Mouse (Mus musculus): Measurements from ENCODE around the gene Kndc1. TPM values are rescaled to one million over a fixed set of nuclear protein-coding genes. Genes with fewer than 3 reads are reported as not detected.

Kndc1 gene
- polyA plus RNA-seq, 1 experiment from 2014 or later: 0.55 TPM

DNA sequence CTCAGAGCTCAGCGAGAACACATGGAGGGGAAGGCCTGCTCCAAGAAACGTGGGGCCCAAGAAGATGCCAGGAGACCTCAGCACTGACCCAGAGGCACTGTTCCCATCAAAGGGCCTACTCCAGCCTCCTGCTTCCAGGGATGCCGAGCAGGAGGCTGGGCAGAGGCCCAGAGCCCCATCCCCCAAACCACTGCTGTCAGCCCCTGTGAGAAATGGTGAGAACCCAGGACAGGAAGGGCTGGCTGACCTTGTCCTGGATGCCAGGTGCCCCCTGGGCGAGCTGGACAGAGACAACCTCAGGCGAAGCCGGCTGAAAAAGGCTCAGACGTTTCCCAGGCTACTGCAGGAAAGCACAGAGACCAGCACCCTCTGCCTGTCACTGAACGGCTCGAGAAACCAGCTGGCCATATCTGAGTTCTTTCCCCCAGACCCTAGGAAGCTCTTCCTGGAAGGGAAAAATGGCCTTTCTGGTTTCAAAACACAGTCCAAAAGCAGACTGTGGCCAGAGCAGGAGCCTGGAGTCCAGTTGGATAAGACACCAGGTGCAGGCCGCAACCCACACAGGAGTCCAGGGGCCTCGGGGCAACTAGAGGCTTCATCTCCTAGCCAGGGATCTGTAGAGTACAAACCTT lies 15.8 kb downstream of the Kndc1 start:
- Histone ChIP-seq H3K9ac (ENCODE audit: low read length) (no peak overlapping the region), H3K4me3 (ENCODE audit: low read depth, low read length) (no peak overlapping the region)

DNA sequence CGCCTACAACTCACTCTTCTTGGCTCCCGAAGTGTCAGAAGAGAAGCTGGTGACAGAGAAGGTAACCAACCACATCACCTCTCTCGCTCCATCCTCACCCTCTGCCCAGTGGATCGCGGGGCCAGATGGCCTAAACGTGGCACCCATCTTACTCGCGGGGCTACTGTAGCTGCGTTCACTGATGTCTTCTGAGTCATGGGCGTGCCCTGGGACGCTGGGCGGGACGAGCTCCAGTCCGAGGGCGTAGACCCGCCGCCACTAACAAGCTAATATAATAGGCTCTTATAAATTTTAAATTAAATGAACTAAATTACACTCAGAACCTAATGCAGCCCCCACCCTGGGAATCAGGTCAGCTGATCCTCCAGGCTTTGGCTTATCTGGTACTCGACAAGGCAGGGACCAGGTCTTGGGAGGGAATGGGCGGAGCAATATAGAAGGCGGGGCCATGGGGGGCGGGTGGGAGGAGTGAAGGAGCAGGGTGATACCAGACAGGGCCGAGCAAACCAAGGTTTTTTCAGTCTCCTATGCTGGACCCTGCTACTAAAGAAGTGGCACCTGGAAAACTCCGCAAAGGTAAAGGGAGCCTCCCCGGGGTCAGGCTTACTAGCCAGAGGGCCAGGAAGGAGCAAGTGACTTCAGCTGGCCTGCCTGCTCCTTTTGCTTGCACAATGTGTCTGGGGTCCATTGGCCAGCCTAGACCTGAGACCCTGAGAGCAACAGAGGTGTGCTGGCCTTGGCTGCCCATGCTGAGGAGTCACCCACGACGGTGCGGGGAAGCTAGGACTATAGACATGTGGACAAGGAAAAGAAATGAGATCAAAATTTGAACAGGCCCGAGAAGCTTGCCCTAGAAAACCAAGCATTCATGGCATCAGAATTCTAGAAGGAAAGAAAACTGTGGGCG lies 19.9 kb downstream of the Kndc1 start:
- H3K27ac ChIP-seq (ENCODE audit: low read depth, low read length): no peak overlapping the region
- 0 out of 2 replicates have a peak, but pooled peaks cover 2% of the 10 kb centered on the region for H3K4me1 ChIP-seq (ENCODE audit: control insufficient read depth, insufficient read depth, low read length)
- ATAC-seq (ENCODE audit: low FRiP score): peak; percentile 75
- peaks cover 21% of the 10 kb centered on the region for H3K27me3 ChIP-seq (ENCODE audit: control insufficient read depth, insufficient read depth, low read length)
- peak overlapping the region; percentile 28; the same call in 1 of the 2 replicates for H3K4me3 ChIP-seq (ENCODE audit: low read depth, low read length)
- WGBS: 10% methylated on average over 29 of the region's 29 CpGs
- peak; percentile 91 for DNase-seq (ENCODE audit: low spot score, missing footprints)
- H3K9me3 ChIP-seq (ENCODE audit: control insufficient read depth, low read length): no peaks in the 10 kb centered on the region
- H3K9ac ChIP-seq (ENCODE audit: low read length): no peak overlapping the region
- H3K4me2 ChIP-seq: peak overlapping the region; percentile 46
- H3K36me3 ChIP-seq (ENCODE audit: control insufficient read depth, insufficient read depth, low read length): no peaks in the 10 kb centered on the region

More for the DNA sequence above, 15.8 kb downstream of the Kndc1 start:
- ATAC-seq (ENCODE audit: low FRiP score) (no peak), DNase-seq (ENCODE audit: low spot score, missing footprints) (peak; percentile 69)
- Histone ChIP-seq H3K27me3 (ENCODE audit: control insufficient read depth, insufficient read depth, low read length) (peaks cover 16% of the 10 kb centered on the region), H3K4me1 (ENCODE audit: control insufficient read depth, insufficient read depth, low read length) (peaks cover 2% of the 10 kb centered on the region), H3K4me2 (no peak overlapping the region), H3K27ac (ENCODE audit: low read depth, low read length) (no peak overlapping the region), H3K9me3 (ENCODE audit: control insufficient read depth, low read length) (no peaks in the 10 kb centered on the region), H3K36me3 (ENCODE audit: control insufficient read depth, insufficient read depth, low read length) (no peaks in the 10 kb centered on the region)
- WGBS: 57% methylated on average over 11 of the region's 11 CpGs

DNA sequence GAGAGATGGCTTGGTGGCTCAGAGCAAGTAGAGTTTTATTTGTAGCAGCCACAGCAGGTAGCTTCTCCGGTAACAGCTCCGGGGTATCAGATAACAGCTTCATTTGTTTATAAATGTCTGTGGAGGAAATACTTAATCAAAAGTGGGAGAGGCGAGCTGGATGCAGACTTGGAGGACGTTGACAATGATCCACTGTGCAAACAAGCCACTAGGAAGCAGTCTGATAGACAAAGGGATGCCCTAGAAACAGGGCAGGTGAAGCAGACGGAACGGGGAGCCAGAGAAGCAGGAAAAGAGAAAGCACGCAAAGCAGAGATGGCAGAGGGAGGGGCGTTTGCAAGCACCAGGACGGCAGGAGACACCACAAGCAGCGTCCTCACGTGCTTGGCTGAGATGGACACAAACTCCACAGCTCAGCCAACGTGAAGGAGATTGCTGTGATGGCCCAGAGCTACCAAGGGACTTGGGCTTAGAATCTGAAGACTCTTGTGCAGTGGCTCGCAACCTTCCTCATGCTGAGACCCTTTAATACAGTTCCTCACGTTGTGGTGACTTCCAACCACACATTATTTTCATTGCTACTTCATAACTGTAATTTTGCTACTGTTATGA lies 21.3 kb downstream of the Kndc1 start:
- 7% methylated on average over 14 of the region's 14 CpGs for WGBS
- no peak for ATAC-seq (ENCODE audit: low FRiP score)
- no peak overlapping the region for H3K4me3 ChIP-seq (ENCODE audit: low read depth, low read length)

DNA sequence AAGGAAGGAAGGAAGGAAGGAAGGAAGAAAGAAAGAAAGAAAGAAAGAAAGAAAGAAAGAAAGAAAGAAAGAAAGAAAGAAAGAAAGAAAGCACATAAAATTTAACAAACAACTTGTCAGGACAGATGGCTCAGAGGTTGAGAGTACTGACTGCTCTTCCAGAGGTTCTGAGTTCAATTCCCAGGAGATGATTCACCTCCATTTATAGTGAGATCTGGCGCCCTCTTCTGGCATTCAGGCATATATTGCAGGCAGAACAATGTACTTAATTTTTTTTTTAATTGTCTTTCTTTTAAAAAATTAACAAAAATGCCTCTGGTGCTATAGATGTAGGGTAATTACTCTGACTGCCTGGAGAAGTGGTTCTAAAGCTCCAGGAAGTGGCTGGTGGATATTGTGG lies 21.8 kb downstream of the Kndc1 start:
- H3K4me2 ChIP-seq: no peak overlapping the region
- no peaks in the 10 kb centered on the region for H3K36me3 ChIP-seq (ENCODE audit: control insufficient read depth, insufficient read depth, low read length)
- no peak overlapping the region for H3K4me3 ChIP-seq (ENCODE audit: low read depth, low read length)
- no peaks in the 10 kb centered on the region for H3K9me3 ChIP-seq (ENCODE audit: control insufficient read depth, low read length)
- no peak for DNase-seq (ENCODE audit: low spot score, missing footprints)
- 0% methylated on average over 1 of the region's 1 CpGs for WGBS
- H3K4me1 ChIP-seq (ENCODE audit: control insufficient read depth, insufficient read depth, low read length): 0 out of 2 replicates have a peak, but pooled peaks cover 2% of the 10 kb centered on the region
- no peak overlapping the region for H3K27ac ChIP-seq (ENCODE audit: low read depth, low read length)
- H3K27me3 ChIP-seq (ENCODE audit: control insufficient read depth, insufficient read depth, low read length): peaks cover 21% of the 10 kb centered on the region
- ATAC-seq (ENCODE audit: low FRiP score): no peak
- H3K9ac ChIP-seq (ENCODE audit: low read length): no peak overlapping the region

More for the DNA sequence above, 21.3 kb downstream of the Kndc1 start:
- H3K9ac ChIP-seq (ENCODE audit: low read length): no peak overlapping the region
- peaks cover 21% of the 10 kb centered on the region for H3K27me3 ChIP-seq (ENCODE audit: control insufficient read depth, insufficient read depth, low read length)
- no peak for DNase-seq (ENCODE audit: low spot score, missing footprints)
- H3K27ac ChIP-seq (ENCODE audit: low read depth, low read length): no peak overlapping the region
- H3K4me2 ChIP-seq: no peak overlapping the region
- H3K4me1 ChIP-seq (ENCODE audit: control insufficient read depth, insufficient read depth, low read length): 0 out of 2 replicates have a peak, but pooled peaks cover 2% of the 10 kb centered on the region
- no peaks in the 10 kb centered on the region for H3K9me3 ChIP-seq (ENCODE audit: control insufficient read depth, low read length)
- no peaks in the 10 kb centered on the region for H3K36me3 ChIP-seq (ENCODE audit: control insufficient read depth, insufficient read depth, low read length)

DNA sequence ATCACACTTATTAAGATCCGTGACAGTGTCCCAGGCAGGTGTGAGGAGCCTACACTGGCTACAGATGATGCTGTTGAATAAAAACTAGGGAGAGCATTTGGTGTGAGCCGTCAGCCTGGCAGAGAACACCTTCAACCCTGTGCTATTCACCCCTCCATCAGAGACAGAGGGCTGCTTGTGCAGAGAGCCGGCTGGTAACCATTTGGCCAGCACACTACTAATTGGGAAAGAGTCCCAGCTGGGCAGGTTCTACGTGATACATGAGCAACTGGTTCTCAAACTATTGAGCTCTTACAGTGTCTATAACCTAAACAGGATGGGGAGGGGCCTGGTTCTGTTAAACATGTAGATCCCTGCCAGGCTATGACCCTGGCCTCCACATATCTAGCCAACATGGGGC lies 23.8 kb downstream of the Kndc1 start:
- Histone ChIP-seq H3K4me1 (ENCODE audit: control insufficient read depth, insufficient read depth, low read length) (0 out of 2 replicates have a peak, but pooled peaks cover 2% of the 10 kb centered on the region), H3K9me3 (ENCODE audit: control insufficient read depth, low read length) (no peaks in the 10 kb centered on the region), H3K27me3 (ENCODE audit: control insufficient read depth, insufficient read depth, low read length) (peaks cover 18% of the 10 kb centered on the region), H3K9ac (ENCODE audit: low read length) (no peak overlapping the region), H3K36me3 (ENCODE audit: control insufficient read depth, insufficient read depth, low read length) (no peaks in the 10 kb centered on the region), H3K4me3 (ENCODE audit: low read depth, low read length) (no peak overlapping the region), H3K4me2 (no peak overlapping the region), H3K27ac (ENCODE audit: low read depth, low read length) (no peak overlapping the region)
- no peak for ATAC-seq (ENCODE audit: low FRiP score)
- no peak for DNase-seq (ENCODE audit: low spot score, missing footprints)
- WGBS: 81% methylated on average over 4 of the region's 4 CpGs

DNA sequence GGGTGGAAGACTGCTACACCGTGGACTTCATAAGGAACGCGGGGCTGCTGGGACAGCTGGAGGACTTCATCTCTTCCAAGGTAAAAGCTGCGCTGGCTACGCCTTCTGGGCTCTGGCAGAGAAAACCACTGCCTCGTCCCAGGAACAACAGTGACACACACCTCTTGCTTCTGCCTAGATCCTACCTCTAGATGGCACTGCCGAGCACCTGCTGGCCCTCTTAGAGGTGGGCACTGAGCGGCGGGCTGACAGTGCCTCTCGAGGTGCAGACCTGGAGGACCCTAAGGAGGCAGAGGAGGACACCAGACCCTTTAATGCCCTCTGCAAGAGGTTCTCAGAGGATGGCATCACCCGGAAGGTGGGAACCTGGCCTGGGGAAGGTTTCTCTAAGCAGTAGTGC lies 36.2 kb downstream of the Kndc1 start:
- no peaks in the 10 kb centered on the region for H3K4me1 ChIP-seq (ENCODE audit: control insufficient read depth, insufficient read depth, low read length)
- no peak overlapping the region for H3K4me3 ChIP-seq (ENCODE audit: low read depth, low read length)
- no peaks in the 10 kb centered on the region for H3K27me3 ChIP-seq (ENCODE audit: control insufficient read depth, insufficient read depth, low read length)
- peak; percentile 92 for DNase-seq (ENCODE audit: low spot score, missing footprints)
- no peaks in the 10 kb centered on the region for H3K36me3 ChIP-seq (ENCODE audit: control insufficient read depth, insufficient read depth, low read length)
- no peak overlapping the region for H3K9ac ChIP-seq (ENCODE audit: low read length)
- peak; percentile 73; the same call in 1 of the 2 replicates for ATAC-seq (ENCODE audit: low FRiP score)
- H3K4me2 ChIP-seq: no peak overlapping the region
- WGBS: 12% methylated on average over 11 of the region's 11 CpGs
- no peak overlapping the region for H3K27ac ChIP-seq (ENCODE audit: low read depth, low read length)
- H3K9me3 ChIP-seq (ENCODE audit: control insufficient read depth, low read length): no peaks in the 10 kb centered on the region

DNA sequence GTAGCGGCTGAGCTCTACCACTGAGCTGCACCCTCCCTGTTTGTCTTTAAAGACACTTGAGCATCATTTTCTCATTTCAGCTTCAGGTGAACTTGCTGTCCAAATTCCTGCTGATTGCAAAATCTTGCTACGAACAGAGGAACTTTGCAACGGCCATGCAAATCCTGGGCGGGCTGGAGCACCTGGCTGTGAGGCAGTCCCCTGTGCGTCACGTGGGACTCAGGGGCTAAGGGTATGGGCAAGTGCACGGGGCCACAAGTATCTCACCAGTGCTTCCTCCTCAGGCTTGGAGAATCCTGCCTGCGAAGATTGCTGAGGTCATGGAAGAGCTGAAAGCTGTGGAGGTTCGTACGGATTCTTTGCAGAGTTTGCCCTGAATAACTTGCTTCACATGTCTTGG lies 42.2 kb downstream of the Kndc1 start:
- no peak overlapping the region for H3K4me3 ChIP-seq (ENCODE audit: low read depth, low read length)
- no peaks in the 10 kb centered on the region for H3K36me3 ChIP-seq (ENCODE audit: control insufficient read depth, insufficient read depth, low read length)
- H3K4me2 ChIP-seq: no peak overlapping the region
- ATAC-seq (ENCODE audit: low FRiP score): no peak
- 81% methylated on average over 10 of the region's 10 CpGs for WGBS
- DNase-seq (ENCODE audit: low spot score, missing footprints): no peak
- no peaks in the 10 kb centered on the region for H3K4me1 ChIP-seq (ENCODE audit: control insufficient read depth, insufficient read depth, low read length)
- H3K9ac ChIP-seq (ENCODE audit: low read length): no peak overlapping the region
- no peak overlapping the region for H3K27ac ChIP-seq (ENCODE audit: low read depth, low read length)
- H3K27me3 ChIP-seq (ENCODE audit: control insufficient read depth, insufficient read depth, low read length): peaks cover 2% of the 10 kb centered on the region; the same call in 1 of the 2 replicates
- no peaks in the 10 kb centered on the region for H3K9me3 ChIP-seq (ENCODE audit: control insufficient read depth, low read length)

DNA sequence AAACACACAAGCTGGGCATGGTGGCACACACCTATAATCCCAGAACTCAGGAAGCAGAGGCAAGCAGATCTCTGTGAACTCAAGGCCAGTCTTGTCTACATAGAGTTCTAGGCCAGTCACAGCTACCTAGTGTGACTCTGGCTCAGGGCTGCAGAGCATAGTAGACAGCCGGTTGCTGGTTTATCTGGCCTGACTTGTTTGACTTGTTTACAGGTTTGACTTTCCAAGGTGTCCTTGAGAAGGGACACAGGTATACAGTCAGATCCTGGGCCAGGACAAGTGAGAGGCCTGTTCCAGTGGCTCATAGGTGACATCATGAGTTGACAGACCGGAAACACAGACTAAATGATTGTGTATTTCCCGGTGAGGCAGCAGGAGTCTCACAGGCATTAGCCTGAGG lies 42.6 kb downstream of the Kndc1 start:
- no peaks in the 10 kb centered on the region for H3K36me3 ChIP-seq (ENCODE audit: control insufficient read depth, insufficient read depth, low read length)

DNA sequence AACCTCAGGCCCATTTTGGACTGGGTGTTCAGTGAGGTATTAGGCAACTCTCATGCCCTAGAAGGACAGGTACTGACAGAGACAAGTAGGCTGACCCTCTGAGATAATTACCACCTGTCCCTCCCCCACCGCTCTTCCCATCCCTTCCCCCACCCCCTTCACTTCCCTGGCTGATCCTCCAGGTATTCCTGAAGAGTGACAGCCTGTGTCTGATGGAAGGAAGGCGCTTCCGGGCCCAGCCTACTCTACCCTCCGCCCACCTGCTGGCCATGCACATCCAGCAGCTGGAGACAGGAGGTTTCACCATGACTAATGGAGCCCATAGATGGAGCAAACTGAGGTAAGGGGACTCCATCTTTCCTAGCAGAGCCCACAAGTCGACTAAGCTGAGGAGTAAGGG lies 43.3 kb downstream of the Kndc1 start:
- no peaks in the 10 kb centered on the region for H3K4me1 ChIP-seq (ENCODE audit: control insufficient read depth, insufficient read depth, low read length)
- WGBS: 68% methylated on average over 5 of the region's 5 CpGs
- no peak overlapping the region for H3K4me2 ChIP-seq
- no peak for ATAC-seq (ENCODE audit: low FRiP score)
- no peak overlapping the region for H3K9ac ChIP-seq (ENCODE audit: low read length)
- H3K36me3 ChIP-seq (ENCODE audit: control insufficient read depth, insufficient read depth, low read length): no peaks in the 10 kb centered on the region
- no peak overlapping the region for H3K4me3 ChIP-seq (ENCODE audit: low read depth, low read length)
- DNase-seq (ENCODE audit: low spot score, missing footprints): no peak
- peaks cover 13% of the 10 kb centered on the region for H3K27me3 ChIP-seq (ENCODE audit: control insufficient read depth, insufficient read depth, low read length)
- no peak overlapping the region for H3K27ac ChIP-seq (ENCODE audit: low read depth, low read length)
- H3K9me3 ChIP-seq (ENCODE audit: control insufficient read depth, low read length): no peaks in the 10 kb centered on the region

More for the DNA sequence above, 42.6 kb downstream of the Kndc1 start:
- no peaks in the 10 kb centered on the region for H3K9me3 ChIP-seq (ENCODE audit: control insufficient read depth, low read length)
- no peak overlapping the region for H3K4me3 ChIP-seq (ENCODE audit: low read depth, low read length)
- H3K27ac ChIP-seq (ENCODE audit: low read depth, low read length): no peak overlapping the region
- no peak overlapping the region for H3K4me2 ChIP-seq
- DNase-seq (ENCODE audit: low spot score, missing footprints) (no peak), ATAC-seq (ENCODE audit: low FRiP score) (no peak)
- no peak overlapping the region for H3K9ac ChIP-seq (ENCODE audit: low read length)
- no peaks in the 10 kb centered on the region for H3K4me1 ChIP-seq (ENCODE audit: control insufficient read depth, insufficient read depth, low read length)
- peaks cover 7% of the 10 kb centered on the region for H3K27me3 ChIP-seq (ENCODE audit: control insufficient read depth, insufficient read depth, low read length)
- WGBS: 76% methylated on average over 3 of the region's 3 CpGs
